Mouse (Mus musculus): Measurements from ENCODE around the gene Bcl2l13. TPM values are rescaled to one million over a fixed set of nuclear protein-coding genes. Genes with fewer than 3 reads are reported as not detected.

Bcl2l13 gene
- total and polyA plus RNA-seq, 3 experiments, result 24.6 to 46.6 (median 25.5) TPM

DNA sequence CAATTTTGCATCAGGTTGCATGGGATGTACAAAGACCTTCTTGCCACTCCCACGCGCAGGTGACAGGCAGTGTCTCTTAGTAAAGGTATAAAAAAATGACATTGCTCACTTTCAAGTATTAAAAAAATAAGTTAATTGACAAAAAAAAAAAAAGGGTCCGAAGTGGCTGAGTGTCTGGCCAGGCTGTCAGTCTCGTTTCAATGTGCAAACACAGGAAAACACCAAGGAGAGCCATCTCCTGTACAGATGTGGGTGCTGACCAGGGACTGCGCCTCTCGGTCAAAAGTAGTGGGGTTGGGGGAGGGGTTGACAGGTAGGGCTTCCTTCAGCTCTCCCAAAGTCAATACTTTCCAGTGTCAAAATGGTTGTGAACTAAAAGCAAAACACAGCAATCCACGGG, 97.7 kb downstream of the Bcl2l13 start:
- Histone ChIP-seq H3K4me1 (ENCODE audit: control insufficient read depth in 1 of 2, insufficient read depth in 2 of 2) (peaks cover 71 to 88% of the 10 kb centered on the region in 2 experiments), H3K27ac (ENCODE audit: insufficient read depth, low read depth) (peak overlapping the region; percentile 64; the same call in 1 of the 2 replicates), H3K27me3 (replicated peaks) (no peaks in the 10 kb centered on the region), H3K36me3 (replicated peaks in 1 of 2; ENCODE audit: control insufficient read depth in 1 of 2, insufficient read depth in 1 of 2, low read length in 1 of 2) (peaks cover 0 to 22% of the 10 kb centered on the region in 2 experiments), H3K9ac (ENCODE audit: insufficient read depth, low read depth) (peak overlapping the region; percentile 11; the same call in 1 of the 2 replicates), H3K4me2 (ENCODE audit: insufficient read depth, low read depth, poor library complexity, severe bottlenecking) (peak overlapping the region; percentile 42; the same call in 1 of the 2 replicates), H3K9me3 (replicated peaks; ENCODE audit: low read length) (no peaks in the 10 kb centered on the region), H3K79me2 (replicated peaks; ENCODE audit: control insufficient read depth, extremely low read depth, insufficient read depth, poor library complexity, severe bottlenecking) (no peaks in the 10 kb centered on the region), H3K4me3 (replicated peaks in 1 of 3; ENCODE audit: low read depth in 2 of 3, low read length in 2 of 3, poor library complexity in 1 of 3) (peak overlapping the region in 2 of 3 experiments; percentile 0 to 43)
- peak; percentile 56; the same call in 1 of the 2 replicates for TF ChIP-seq CHD2 (IDR thresholded peaks at IDR 0.05; ENCODE audit: low read length)
- TF ChIP-seq IRF4 (IDR thresholded peaks at IDR 0.05; ENCODE audit: low read depth, low read length), result 0 out of 2 replicates have a peak, but pooled peaks have one; percentile 3
- no peak for TF ChIP-seq RCOR1 (conservative IDR thresholded peaks at IDR 0.05; ENCODE audit: low read depth, low read length)
- TF ChIP-seq POLR2A (IDR thresholded peaks at IDR 0.05; ENCODE audit: low read depth, low read length), result no peak; the same call in 1 of the 2 replicates
- peak; percentile 68 for TF ChIP-seq ZNF384 (IDR thresholded peaks at IDR 0.05; ENCODE audit: low read depth, low read length)
- TF ChIP-seq EP300 (IDR thresholded peaks at IDR 0.05; ENCODE audit: low read length), result 0 out of 2 replicates have a peak, but pooled peaks have one; percentile 20
- peak; percentile 52; the same call in 1 of the 2 replicates for TF ChIP-seq MXI1 (IDR thresholded peaks at IDR 0.05; ENCODE audit: low read depth, low read length)
- no peak for TF ChIP-seq ELF1 (IDR thresholded peaks at IDR 0.05; ENCODE audit: low read depth, low read length)
- dilution Hi-C loops (cut with MboI; ENCODE audit: extremely low pct_ligation_motif_present, extremely low pct_unique_long_range_greater_than_20kb, low sequenced_read_pairs) (no loop called here), in situ Hi-C loops (cut with MboI; ENCODE audit: low pct_ligation_motif_present, low pct_unique_long_range_greater_than_20kb, low sequenced_read_pairs) (no loop called here)
- DNase-seq (ENCODE audit: extremely low read depth), result no peak

DNA sequence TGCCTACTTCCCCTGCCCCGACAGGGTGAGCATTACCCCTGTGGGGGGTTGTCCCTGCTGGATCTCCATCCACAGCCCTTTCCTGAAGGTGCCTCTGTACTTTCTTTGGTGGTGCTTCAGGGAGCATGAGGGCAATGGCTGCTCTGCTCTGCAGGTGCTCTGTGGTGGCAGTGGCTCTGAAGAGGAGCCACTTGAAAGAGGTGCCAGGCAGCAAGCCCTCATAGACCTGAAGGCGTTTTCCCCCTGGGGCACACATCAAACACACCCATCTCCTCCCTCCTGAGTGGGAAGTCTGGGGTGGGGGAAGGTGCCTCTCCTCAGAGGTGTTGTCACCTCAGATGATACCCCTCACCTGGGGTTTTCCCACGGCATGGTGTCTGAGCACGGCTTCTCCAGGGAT, 98.2 kb downstream of the Bcl2l13 start:
- H3K4me3 ChIP-seq (replicated peaks in 1 of 3; ENCODE audit: low read depth in 2 of 3, low read length in 2 of 3, poor library complexity in 1 of 3), result peak overlapping the region in 2 of 3 experiments; percentile 0 to 43
- dilution Hi-C loops (cut with MboI; ENCODE audit: extremely low pct_ligation_motif_present, extremely low pct_unique_long_range_greater_than_20kb, low sequenced_read_pairs) (no loop called here), in situ Hi-C loops (cut with MboI; ENCODE audit: low pct_ligation_motif_present, low pct_unique_long_range_greater_than_20kb, low sequenced_read_pairs) (no loop called here)
- no peaks in the 10 kb centered on the region for H3K27me3 ChIP-seq (replicated peaks)
- H3K79me2 ChIP-seq (replicated peaks; ENCODE audit: control insufficient read depth, extremely low read depth, insufficient read depth, poor library complexity, severe bottlenecking), result no peaks in the 10 kb centered on the region
- H3K4me2 ChIP-seq (ENCODE audit: insufficient read depth, low read depth, poor library complexity, severe bottlenecking), result peak overlapping the region; percentile 42
- peak overlapping the region; percentile 64; the same call in 1 of the 2 replicates for H3K27ac ChIP-seq (ENCODE audit: insufficient read depth, low read depth)
- H3K36me3 ChIP-seq (replicated peaks in 1 of 2; ENCODE audit: control insufficient read depth in 1 of 2, insufficient read depth in 1 of 2, low read length in 1 of 2), result peaks cover 0 to 22% of the 10 kb centered on the region in 2 experiments
- no peak for DNase-seq (ENCODE audit: extremely low read depth)
- peaks cover 68 to 83% of the 10 kb centered on the region in 2 experiments for H3K4me1 ChIP-seq (ENCODE audit: control insufficient read depth in 1 of 2, insufficient read depth in 2 of 2)
- peak overlapping the region; percentile 11; the same call in 1 of the 2 replicates for H3K9ac ChIP-seq (ENCODE audit: insufficient read depth, low read depth)
- no peaks in the 10 kb centered on the region for H3K9me3 ChIP-seq (replicated peaks; ENCODE audit: low read length)
- TF ChIP-seq JUND (conservative IDR thresholded peaks at IDR 0.05; ENCODE audit: low read depth, low read length) (no peak), NELFE (IDR thresholded peaks at IDR 0.05; ENCODE audit: low read depth, low read length) (no peak), MXI1 (IDR thresholded peaks at IDR 0.05; ENCODE audit: low read depth, low read length) (no peak), POLR2AphosphoS2 (IDR thresholded peaks at IDR 0.05; ENCODE audit: low read depth, low read length) (no peak), ELF1 (IDR thresholded peaks at IDR 0.05; ENCODE audit: low read depth, low read length) (no peak), RCOR1 (conservative IDR thresholded peaks at IDR 0.05; ENCODE audit: low read depth, low read length) (no peak), MEF2A (IDR thresholded peaks at IDR 0.05; ENCODE audit: borderline replicate concordance, low read depth, low read length) (no peak), PAX5 (IDR thresholded peaks at IDR 0.05; ENCODE audit: low read length) (no peak), RAD21 (IDR thresholded peaks at IDR 0.05; ENCODE audit: low read depth, low read length) (no peak), TBP (conservative IDR thresholded peaks at IDR 0.05; ENCODE audit: low read depth, low read length) (no peak), USF2 (conservative IDR thresholded peaks at IDR 0.05; ENCODE audit: low read depth, low read length) (no peak), ZKSCAN1 (IDR thresholded peaks at IDR 0.05; ENCODE audit: borderline replicate concordance, low read depth, low read length) (no peak), SMC3 (IDR thresholded peaks at IDR 0.05; ENCODE audit: low read depth, low read length) (no peak), ZNF384 (IDR thresholded peaks at IDR 0.05; ENCODE audit: low read depth, low read length) (no peak), ETS1 (conservative IDR thresholded peaks at IDR 0.05; ENCODE audit: low read depth, low read length) (peak; percentile 35; the same call in 1 of the 2 replicates), USF1 (IDR thresholded peaks at IDR 0.05; ENCODE audit: low read depth, low read length) (no peak), MAFK (IDR thresholded peaks at IDR 0.05; ENCODE audit: insufficient replicate concordance, low read length) (no peak), KAT2A (IDR thresholded peaks at IDR 0.05; ENCODE audit: insufficient replicate concordance, low read length) (no peak), NRF1 (IDR thresholded peaks at IDR 0.05; ENCODE audit: low read depth, low read length) (no peak), CHD1 (IDR thresholded peaks at IDR 0.05; ENCODE audit: low read depth, low read length) (no peak), CTCF (conservative IDR thresholded peaks at IDR 0.05 in 1 of 2, IDR thresholded peaks at IDR 0.05 in 1 of 2; ENCODE audit: low read depth in 2 of 2, low read length in 2 of 2) (no peak), BHLHE40 (IDR thresholded peaks at IDR 0.05; ENCODE audit: low read depth, low read length) (0 out of 2 replicates have a peak, but pooled peaks have one; percentile 6), MYC (IDR thresholded peaks at IDR 0.05; ENCODE audit: low read depth, low read length) (0 out of 2 replicates have a peak, but pooled peaks have one; percentile 13), TCF12 (IDR thresholded peaks at IDR 0.05; ENCODE audit: low read depth, low read length) (peak; percentile 31; the same call in 1 of the 2 replicates), SIN3A (IDR thresholded peaks at IDR 0.05; ENCODE audit: low read length) (no peak), MAX (IDR thresholded peaks at IDR 0.05; ENCODE audit: low read length) (no peak), CHD2 (IDR thresholded peaks at IDR 0.05; ENCODE audit: low read length) (no peak), EP300 (IDR thresholded peaks at IDR 0.05; ENCODE audit: low read length) (no peak), POLR2A (IDR thresholded peaks at IDR 0.05; ENCODE audit: low read depth, low read length) (peak; percentile 47; the same call in 1 of the 2 replicates), E2F4 (IDR thresholded peaks at IDR 0.05; ENCODE audit: insufficient replicate concordance, low read depth, low read length) (no peak), HCFC1 (IDR thresholded peaks at IDR 0.05; ENCODE audit: low read depth, low read length) (no peak)
